Mouse (Mus musculus) E14TG2a.4 (cell line): Measurements from ENCODE around the gene Zc3h4.

Source experiments
- CTCF ChIP-seq: conservative IDR thresholded peaks from 2 replicates; pipeline ENCODE4 v1.5.1; 2014; ENCODE audit warnings: low read length
- POU5F1 ChIP-seq: IDR thresholded peaks from 2 replicates; pipeline ENCODE4 v1.6.1; 2014; ENCODE audit warnings: low read length, borderline replicate concordance

DNA sequence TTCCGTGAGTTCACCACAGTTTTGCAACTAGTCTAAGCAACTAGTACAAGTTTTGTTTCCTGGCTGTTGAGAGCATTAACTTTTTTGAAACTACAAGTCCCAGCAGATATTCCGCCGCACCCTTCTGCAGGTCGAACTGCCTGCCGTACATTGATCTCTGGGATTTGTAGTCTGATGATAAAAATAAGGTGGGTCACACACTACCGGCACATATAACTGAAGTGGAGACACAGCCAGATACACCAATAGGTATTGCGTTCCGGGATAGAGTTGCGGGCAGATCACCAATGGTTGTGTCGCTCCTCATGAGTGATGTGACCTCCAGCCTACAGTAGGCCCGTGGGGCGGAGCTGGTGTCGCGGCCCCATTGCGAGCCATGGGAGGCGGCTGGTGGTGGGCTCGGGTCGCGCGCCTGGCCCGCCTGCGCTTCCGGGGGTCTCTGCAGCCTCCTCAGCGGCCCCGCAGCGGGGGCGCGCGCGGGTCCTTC is 51.9 kb downstream of the Zc3h4 start, which contains the start of gene Tmem160:
- TF ChIP-seq CTCF: no peak
- TF ChIP-seq POU5F1: no peak
